18 mouse cellular contexts compared by ENCODE assay signal in genomic region chr6:21991151-21991550, GRCm38 (mm10). TPM values are rescaled to one million over a fixed set of nuclear protein-coding genes. Genes with fewer than 3 reads are reported as not detected.
DNase-seq lines count a peak whose midpoint lies in the region; ATAC-seq and TF ChIP-seq lines count a peak whose summit lies in the region.
"Had no signal": no experiment of that assay in that cellular context is flagged by ENCODE, and none has a peak within 500 bp of the region (broad histone marks: within the 10 kb centered on the region; RNA-seq: fewer than 3 reads in every experiment).

No protein-coding gene starts in this region.

- 67% methylated on average over 4 of the region's 4 CpGs for WGBS in heart, adult 2 months
- 40% methylated on average over 4 of the region's 4 CpGs for WGBS in lung, embryonic 16.5 days
- WGBS in limb, embryonic 10.5 days, result 80% methylated on average over 4 of the region's 4 CpGs

- H3K27me3 ChIP-seq in heart, adult 2 months (ENCODE audit: control insufficient read depth, insufficient read depth, low read length), result no peaks in the 10 kb centered on the region
- no peaks in the 10 kb centered on the region for H3K27me3 ChIP-seq in lung, embryonic 16.5 days (ENCODE audit: control insufficient read depth, insufficient read depth, low read depth, low read length)
- H3K27me3 ChIP-seq in limb, embryonic 10.5 days (ENCODE audit: low read depth, poor library complexity, severe bottlenecking), result no peaks in the 10 kb centered on the region

- DNase-seq in heart, adult 2 months, result no peak
- no peak for DNase-seq in heart, postnatal 4 days
- DNase-seq in lung, postnatal 14 days, result no peak
- no peak for DNase-seq in limb, embryonic 10.5 days (ENCODE audit: low spot score)
- DNase-seq in urinary bladder, postnatal 10 days (ENCODE audit: low spot score), result no peak
- no peak for DNase-seq in frontal cortex, postnatal 25 days (ENCODE audit: low spot score in 2 of 2)
- DNase-seq in right cerebral cortex, postnatal 14 days, result no peak
- DNase-seq: cerebellum, postnatal 14 days; heart, postnatal 10 days; kidney, postnatal 25 days; left cerebral cortex, postnatal 4 days; lung, adult 18-20 months; thymus, adult 2 months had no signal

- H3K4me3 ChIP-seq in heart, adult 2 months, result no peak overlapping the region
- no peak overlapping the region for H3K4me3 ChIP-seq in lung, embryonic 16.5 days (ENCODE audit: low read length)
- peak overlapping the region; percentile 71 for H3K4me3 ChIP-seq in limb, embryonic 10.5 days
- H3K4me3 ChIP-seq: forebrain, embryonic 12.5 days; hindbrain, embryonic 15.5 days; megakaryocyte, embryonic 14.5 days had no signal

- peaks cover 35% of the 10 kb centered on the region for H3K36me3 ChIP-seq in heart, adult 2 months (ENCODE audit: control insufficient read depth, insufficient read depth, low read length)
- H3K36me3 ChIP-seq in lung, embryonic 16.5 days (ENCODE audit: control insufficient read depth, insufficient read depth, low read length), result no peaks in the 10 kb centered on the region
- peaks cover 40% of the 10 kb centered on the region for H3K36me3 ChIP-seq in limb, embryonic 10.5 days
- H3K36me3 ChIP-seq: forebrain, embryonic 12.5 days; hindbrain, embryonic 15.5 days had no signal

- peaks cover 3% of the 10 kb centered on the region; the same call in 1 of the 2 replicates for H3K79me2 ChIP-seq in heart, adult 2 months (replicated peaks; ENCODE audit: control insufficient read depth, insufficient read depth, low read length)

- TF ChIP-seq CTCF in heart, adult 2 months (IDR thresholded peaks at IDR 0.05), result no peak

- no peak for ATAC-seq in lung, embryonic 16.5 days (ENCODE audit: low read depth)
- ATAC-seq: Patski had no signal

- intact Hi-C loops in heart, adult 2 months (cut with DNase I), result no loop called here

- no peak for TF ChIP-seq EP300 in heart, adult 2 months (IDR thresholded peaks at IDR 0.05; ENCODE audit: insufficient read depth, low read depth, low read length)

- no peak for TF ChIP-seq POLR2A in heart, adult 2 months (IDR thresholded peaks at IDR 0.05; ENCODE audit: insufficient read depth, low read depth, low read length)

- peak overlapping the region; percentile 27; the same call in 1 of the 2 replicates for H3K4me2 ChIP-seq in lung, embryonic 16.5 days (ENCODE audit: low read depth, low read length)
- H3K4me2 ChIP-seq: forebrain, embryonic 12.5 days; hindbrain, embryonic 15.5 days had no signal

- no peaks in the 10 kb centered on the region for H3K9me3 ChIP-seq in lung, embryonic 16.5 days (ENCODE audit: control insufficient read depth, low read length)
- H3K9me3 ChIP-seq in limb, embryonic 10.5 days (replicated peaks), result no peaks in the 10 kb centered on the region
- H3K9me3 ChIP-seq: forebrain, embryonic 12.5 days; hindbrain, embryonic 15.5 days; megakaryocyte, embryonic 14.5 days had no signal

- H3K9ac ChIP-seq in heart, adult 2 months (ENCODE audit: low read depth, low read length), result no peak overlapping the region
- no peak overlapping the region for H3K9ac ChIP-seq in lung, embryonic 16.5 days (ENCODE audit: low read length)
- H3K9ac ChIP-seq: forebrain, embryonic 12.5 days; hindbrain, embryonic 15.5 days had no signal

- peaks cover 11% of the 10 kb centered on the region for H3K4me1 ChIP-seq in heart, adult 2 months (ENCODE audit: control insufficient read depth, insufficient read depth, low read length)
- H3K4me1 ChIP-seq in lung, embryonic 16.5 days (replicated peaks; ENCODE audit: control insufficient read depth, insufficient read depth, low read length), result 0 out of 2 replicates have a peak, but pooled peaks cover 2% of the 10 kb centered on the region
- H3K4me1 ChIP-seq in limb, embryonic 10.5 days, result peaks cover 30% of the 10 kb centered on the region

- peak overlapping the region; percentile 92 for H3K27ac ChIP-seq in heart, adult 2 months
- H3K27ac ChIP-seq in lung, embryonic 16.5 days (ENCODE audit: low read length), result peak overlapping the region; percentile 55
- H3K27ac ChIP-seq in limb, embryonic 10.5 days, result peak overlapping the region; percentile 92
- H3K27ac ChIP-seq: forebrain, embryonic 12.5 days; hindbrain, embryonic 15.5 days had no signal

RNA-seq across cellular contexts. Expression of gene Cped1, which starts 5.4 kb away (rescaled TPM):
- 10 to 100 TPM; 23.0 to 23.3 TPM for total RNA-seq in heart, adult 2 months (2021)
- 6.9 and 13.5 TPM in 2 replicates for polyA plus RNA-seq in heart, adult 2 months (2012; rRNA removed)
- total RNA-seq in heart, postnatal 4 days (2021), result 1 to 10 TPM; 7.2 to 9.9 TPM
- 21.9 and 22.1 TPM in 2 replicates for polyA plus RNA-seq in lung, embryonic 16.5 days (2015; fragmentation: Nextera tagmentation; extraction: Ambion mirVana)
- 58.8 and 63.8 TPM in 2 replicates for polyA plus RNA-seq in limb, embryonic 10.5 days (2016; fragmentation: Nextera tagmentation; extraction: Ambion mirVana)

RNA-seq across cellular contexts. Expression of gene Ing3, which starts 41.8 kb away (rescaled TPM):
- 10 to 100 TPM; 12.1 to 14.9 TPM for total RNA-seq in heart, adult 2 months (2021)
- polyA plus RNA-seq in heart, adult 2 months (2012; rRNA removed), result 5.1 and 7.9 TPM in 2 replicates
- total RNA-seq in heart, postnatal 4 days (2021), result 10 to 100 TPM; 17.4 to 18.3 TPM
- 58.0 and 64.2 TPM in 2 replicates for polyA plus RNA-seq in lung, embryonic 16.5 days (2015; fragmentation: Nextera tagmentation; extraction: Ambion mirVana)
- 52.2 and 57.8 TPM in 2 replicates for polyA plus RNA-seq in limb, embryonic 10.5 days (2016; fragmentation: Nextera tagmentation; extraction: Ambion mirVana)
